Mouse (Mus musculus) hindbrain, embryonic 14.5 days (tissue): ENCODE results near the gene Atp23. TPM values are rescaled to one million over a fixed set of nuclear protein-coding genes. Genes with fewer than 3 reads are reported as not detected.

Source experiments
- polyA plus RNA-seq: library from polyadenylated mRNA; unstranded; fragments of >200 nt; fragmentation: Nextera tagmentation; extraction: Ambion mirVana; gene quantifications from 2 replicates; pipeline ENCODE4 v1.2.1, GENCODE M21; 2014

The Atp23 gene
- polyA plus RNA-seq, 1 experiment from 2014 or later = 15.9 TPM

Other genes starting within 250 kb of the Atp23 start
- 22.9 and 25.0 TPM in 2 replicates for gene Ctdsp2, start 77.4 kb upstream of the Atp23 start, polyA plus RNA-seq
- 0.60 and 2.5 TPM in 2 replicates for gene Avil, start 99.4 kb upstream of the Atp23 start, polyA plus RNA-seq
- gene Tsfm, start 129.5 kb upstream of the Atp23 start, polyA plus RNA-seq = 59.1 and 65.0 TPM in 2 replicates
- gene Mettl1, start 140.1 kb upstream of the Atp23 start, polyA plus RNA-seq = 19.5 and 22.1 TPM in 2 replicates
- gene Eef1akmt3, start 140.2 kb upstream of the Atp23 start, polyA plus RNA-seq = 0.13 and 0.25 TPM in 2 replicates
- gene Cyp27b1, start 146.9 kb upstream of the Atp23 start, polyA plus RNA-seq = 0.08 TPM in 1 of 2 replicates, not detected in the other
- 12.0 and 12.9 TPM in 2 replicates for gene March9, start 158.8 kb upstream of the Atp23 start, polyA plus RNA-seq
- 764 and 784 TPM in 2 replicates for gene Cdk4, start 162.2 kb upstream of the Atp23 start, polyA plus RNA-seq
- gene Tspan31, start 168.9 kb upstream of the Atp23 start, polyA plus RNA-seq = 54.4 and 83.3 TPM in 2 replicates
- 6.7 and 8.2 TPM in 2 replicates for gene Agap2, start 173.9 kb upstream of the Atp23 start, polyA plus RNA-seq
- gene Os9, start 219.8 kb upstream of the Atp23 start, polyA plus RNA-seq = 78.1 and 83.0 TPM in 2 replicates